Mouse (Mus musculus) right cerebral cortex, postnatal 36 days (tissue): ENCODE data around the gene Ap1s3.
A peak's percentile ranks its signal among the peaks of the same experiment; 100 is the strongest.

ENCODE experiments used
- DNase-seq, 2 experiments: peaks; one replicate each; pipeline ENCODE4 v3.0.0; 2022; ENCODE audit warnings: low spot score in 2 of 2, mixed read lengths in 1 of 2

The Ap1s3 gene

GRCm38 (mm10) chr1:79671543-79672337 lies at the start of gene Ap1s3:
Gene Ap1s3 (minus strand): TSS chr1:79671972.
- peak; percentile 25 to 29 for DNase-seq

GRCm38 (mm10) chr1:79714152-79714923 lies 42.6 kb upstream of the Ap1s3 start:
- no peak for DNase-seq

DNA sequence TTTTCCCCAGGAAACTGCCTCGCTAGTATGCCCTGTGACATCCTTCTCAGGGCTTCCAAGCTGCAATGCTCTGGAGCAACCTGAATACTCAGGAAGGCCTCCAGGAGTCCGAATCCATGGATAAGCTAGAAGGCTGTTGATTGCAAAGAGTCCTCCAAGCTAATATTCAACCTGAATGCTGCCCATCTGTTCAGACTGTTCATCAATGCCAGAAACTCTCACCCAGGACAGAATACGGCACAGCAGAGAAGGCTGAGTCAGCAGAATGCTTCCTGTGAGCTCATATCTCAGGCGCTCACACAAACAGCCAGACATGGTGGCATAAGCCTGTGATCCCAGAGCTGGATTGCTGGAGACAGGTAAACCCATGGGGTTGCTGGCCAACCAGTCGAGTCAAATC lies 41.3 kb upstream of the Ap1s3 start:
- no peak for DNase-seq

DNA sequence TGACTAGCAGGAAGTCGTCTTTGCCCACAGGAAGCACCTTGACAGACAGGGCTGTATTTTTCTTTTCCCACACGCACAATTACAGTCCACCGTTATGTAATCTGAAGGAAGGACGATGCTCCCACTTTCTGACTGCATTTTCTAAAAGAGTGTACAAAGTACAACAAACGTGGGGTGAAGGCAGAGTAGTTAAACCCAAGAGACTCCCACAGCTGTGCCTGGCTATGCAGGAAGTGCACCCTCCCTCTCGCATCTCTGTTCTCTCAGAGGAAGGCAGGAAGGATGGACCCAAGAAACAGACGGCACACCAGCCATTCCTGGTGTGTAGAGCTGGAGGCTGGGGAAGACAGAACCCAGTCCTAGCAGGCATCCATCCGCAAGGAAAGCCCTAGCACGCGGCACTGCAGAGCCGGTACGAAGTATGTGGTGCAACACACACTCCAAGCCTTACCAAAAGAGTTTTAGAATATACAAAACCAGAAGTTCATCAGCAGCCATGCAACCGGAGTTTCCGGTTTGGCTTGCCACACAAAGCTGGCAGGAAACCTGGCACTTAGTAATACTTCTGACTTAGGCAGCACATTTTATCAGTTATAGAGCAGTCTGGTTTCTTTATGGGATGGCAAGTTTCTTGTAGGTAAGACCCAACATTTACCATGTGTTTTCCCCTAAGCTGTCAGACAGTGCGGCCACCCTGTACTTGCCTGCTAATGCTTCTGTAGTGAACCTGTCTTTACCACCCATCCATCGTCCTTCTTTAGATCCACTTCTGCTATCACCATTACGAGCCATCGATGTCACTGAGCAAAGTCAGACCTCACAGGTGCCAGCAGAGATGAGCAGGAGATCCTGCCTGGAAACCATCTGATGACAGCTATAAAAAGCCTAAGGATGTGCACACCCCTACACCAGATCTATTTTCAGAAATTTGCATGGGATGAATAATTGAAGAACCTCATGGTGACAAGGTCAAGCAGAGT lies 39.7 kb upstream of the Ap1s3 start:
- peak; percentile 27 to 45 for DNase-seq

- no peak for DNase-seq
These were observed 38.9 kb upstream of the Ap1s3 start for GRCm38 (mm10) chr1:79710678-79711077.

DNA sequence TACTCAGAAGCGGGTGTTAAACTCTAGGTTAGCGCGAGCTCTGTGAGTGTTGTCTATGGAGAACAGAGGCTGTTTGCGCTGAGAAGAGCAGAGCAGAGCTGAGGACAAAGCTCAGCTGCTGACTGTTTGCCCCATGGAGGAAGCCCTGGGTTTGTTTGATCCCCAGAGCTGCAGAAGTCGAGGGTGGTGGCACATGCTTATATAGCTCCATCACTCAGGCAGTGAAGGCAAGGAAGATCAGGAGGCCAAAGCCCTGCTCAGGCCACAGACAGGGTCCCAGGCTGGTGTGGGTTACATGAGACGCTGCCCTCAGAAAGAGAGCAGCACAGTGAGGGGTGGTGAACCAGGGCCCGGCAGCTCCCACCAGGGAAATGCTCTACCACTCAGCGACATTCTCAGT lies 38.4 kb upstream of the Ap1s3 start:
- DNase-seq, result no peak

DNA sequence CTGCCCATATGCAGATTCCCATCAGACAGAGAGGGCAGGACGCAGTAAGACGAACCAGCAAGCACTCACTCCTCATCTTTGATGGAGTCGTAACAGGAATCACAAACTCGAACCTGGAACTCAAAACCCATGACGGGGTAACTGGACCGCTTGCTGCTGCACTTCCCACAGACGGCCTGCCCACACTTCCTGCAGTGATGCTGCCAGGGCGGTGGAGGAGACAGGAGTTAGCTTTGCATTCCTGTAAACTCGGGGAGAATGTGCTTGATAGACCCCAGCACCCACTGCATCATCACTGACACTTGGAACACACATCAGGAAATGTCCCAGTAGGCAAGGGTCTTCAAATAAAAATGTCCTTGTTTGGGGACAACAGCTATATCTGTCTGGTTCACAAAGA lies 35.6 kb upstream of the Ap1s3 start:
- no peak for DNase-seq

- DNase-seq, result no peak
These were observed 34.9 kb upstream of the Ap1s3 start for GRCm38 (mm10) chr1:79706707-79707106.

- DNase-seq, result no peak
These were observed 32.9 kb upstream of the Ap1s3 start for GRCm38 (mm10) chr1:79704672-79705071.

GRCm38 (mm10) chr1:79703520-79703919 lies 31.7 kb upstream of the Ap1s3 start:
- DNase-seq, result no peak

- DNase-seq, result no peak
These were observed 26.7 kb upstream of the Ap1s3 start for GRCm38 (mm10) chr1:79698506-79698905.

DNA sequence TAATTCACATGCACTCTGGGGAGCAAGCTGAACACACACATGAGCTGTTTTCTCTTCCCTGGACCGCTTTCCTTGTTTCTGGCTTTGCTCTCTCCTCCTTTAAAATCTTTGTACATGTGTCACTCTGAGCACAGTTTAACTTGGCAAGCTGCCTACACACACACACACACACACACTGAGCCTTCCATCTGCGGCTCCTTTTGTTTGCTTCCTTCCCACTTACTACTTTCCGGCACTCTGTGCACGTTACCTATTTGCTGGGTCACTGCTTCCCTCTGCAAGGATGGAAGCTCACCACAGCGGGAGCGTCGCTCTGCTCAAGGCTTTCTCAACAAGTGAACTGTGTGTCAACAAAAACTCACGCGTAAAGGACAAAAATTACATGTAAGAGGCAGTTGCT lies 25.6 kb upstream of the Ap1s3 start:
- DNase-seq, result peak in 1 of 2 experiments; percentile 33

DNA sequence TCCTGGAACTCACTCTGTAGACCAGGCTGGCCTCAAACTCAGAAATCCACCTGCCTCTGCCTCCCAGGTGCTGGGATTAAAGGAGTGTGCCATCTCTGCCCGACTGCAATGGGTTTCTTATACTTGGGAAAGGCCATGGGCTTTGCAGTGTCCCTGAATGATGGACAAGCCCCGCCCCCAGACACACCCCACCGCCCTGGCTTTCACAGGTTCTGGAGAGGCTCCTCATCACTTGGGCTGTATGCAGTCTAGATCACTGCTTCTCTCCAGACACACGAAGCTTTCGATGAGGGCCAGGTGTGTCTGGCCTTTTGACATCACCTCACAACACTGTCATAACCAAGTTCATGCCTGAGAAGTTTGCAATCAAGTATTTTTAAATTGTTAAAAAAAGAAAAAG lies 25.2 kb upstream of the Ap1s3 start:
- no peak for DNase-seq

DNA sequence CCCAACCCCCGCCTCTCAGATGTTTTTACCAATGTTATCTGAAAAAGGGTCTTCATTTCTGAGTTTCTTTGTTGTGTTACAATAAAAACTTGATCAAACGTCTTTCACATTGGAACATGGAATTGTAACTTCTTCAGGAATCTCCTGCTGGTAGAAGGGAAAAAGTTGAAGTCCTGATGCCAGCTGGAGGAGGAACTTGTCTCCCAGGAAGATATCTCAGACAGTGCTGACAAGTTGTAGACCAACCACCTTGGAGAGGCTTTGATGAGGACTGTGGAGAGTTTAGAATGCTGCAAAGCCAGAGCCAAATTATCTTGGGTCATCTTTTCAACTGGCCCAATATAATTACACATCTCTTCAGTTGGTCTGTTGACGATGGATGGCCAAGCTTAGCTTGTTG lies 20.7 kb upstream of the Ap1s3 start:
- no peak for DNase-seq

- DNase-seq, result no peak
These were observed 15.5 kb upstream of the Ap1s3 start for GRCm38 (mm10) chr1:79687254-79687653.

DNA sequence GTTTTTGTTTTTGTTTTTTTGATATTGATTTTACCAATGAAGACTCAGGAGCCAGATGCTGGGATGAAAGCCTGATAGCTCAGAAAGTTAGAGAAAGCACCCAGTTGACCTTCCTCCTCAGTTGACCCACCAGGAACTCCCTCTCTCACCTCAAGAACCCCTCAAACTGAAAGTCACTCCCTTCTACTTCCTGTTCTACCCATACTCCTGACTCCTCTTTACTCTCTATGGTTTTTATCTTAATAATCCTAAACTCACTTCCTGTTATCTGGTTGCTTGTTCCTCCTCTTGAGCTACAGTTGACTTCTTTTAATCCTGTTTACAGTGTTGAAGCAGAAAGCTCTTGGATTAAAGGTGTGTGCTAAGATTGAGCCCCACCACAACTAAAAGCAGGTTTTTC lies 12.3 kb upstream of the Ap1s3 start:
- no peak for DNase-seq

GRCm38 (mm10) chr1:79682936-79683335 lies 11.2 kb upstream of the Ap1s3 start:
- no peak for DNase-seq

GRCm38 (mm10) chr1:79680777-79681176 lies 9.0 kb upstream of the Ap1s3 start:
- no peak for DNase-seq

DNA sequence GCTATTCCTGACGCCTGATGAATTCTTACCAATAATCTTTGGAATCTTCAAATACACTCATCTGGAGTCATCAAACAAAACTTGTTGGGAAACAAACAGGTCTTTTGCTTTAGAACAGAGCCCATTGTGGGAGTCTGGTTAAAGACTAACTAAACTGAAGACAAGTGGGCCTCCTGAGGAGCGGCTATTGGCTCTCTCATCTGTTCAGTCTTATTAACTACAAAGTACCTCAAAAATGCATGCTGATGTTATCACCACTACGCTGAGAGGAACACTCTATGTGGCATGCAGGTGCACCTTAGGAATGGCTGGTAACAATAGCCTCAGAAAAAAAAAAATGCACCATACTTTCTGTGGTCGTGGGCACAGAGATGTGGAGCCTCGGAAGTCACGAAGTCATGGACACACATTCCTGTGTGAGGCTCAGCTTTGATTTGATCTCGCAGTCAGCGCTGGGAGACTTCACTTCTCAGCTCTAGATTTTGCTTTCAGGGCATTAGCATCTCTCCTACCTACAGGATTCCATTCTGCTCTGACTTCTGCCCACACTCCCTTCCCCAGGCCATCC lies 6.4 kb upstream of the Ap1s3 start:
- no peak for DNase-seq

DNA sequence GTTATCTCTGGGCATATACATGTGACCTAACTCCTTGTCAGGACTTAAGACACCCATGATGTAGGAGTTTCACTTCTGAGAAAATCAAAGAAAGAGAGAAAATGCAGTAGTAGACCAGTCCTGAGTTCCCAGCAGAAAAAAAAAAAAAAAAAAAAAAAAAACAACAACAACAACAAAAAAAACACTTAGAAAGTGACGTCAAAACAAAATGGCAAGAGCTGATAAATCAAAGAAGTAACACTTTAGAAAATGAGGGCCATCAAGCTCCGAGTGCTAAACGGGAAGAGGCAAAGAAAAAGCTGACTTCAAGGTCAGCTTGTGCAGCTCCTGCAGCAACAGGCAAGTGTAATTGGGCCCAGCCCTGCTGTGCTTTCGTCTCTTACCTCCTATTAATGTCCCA lies 3.9 kb upstream of the Ap1s3 start:
- no peak for DNase-seq

- no peak for DNase-seq
These were observed 603 bp downstream of the Ap1s3 start for GRCm38 (mm10) chr1:79671196-79671542.
